Mouse (Mus musculus): ENCODE measurements around the gene Sesn1. TPM values are rescaled to one million over a fixed set of nuclear protein-coding genes. Genes with fewer than 3 reads are reported as not detected.

Sesn1 gene
- polyA plus RNA-seq, 1 experiment = 34.8 TPM

DNA sequence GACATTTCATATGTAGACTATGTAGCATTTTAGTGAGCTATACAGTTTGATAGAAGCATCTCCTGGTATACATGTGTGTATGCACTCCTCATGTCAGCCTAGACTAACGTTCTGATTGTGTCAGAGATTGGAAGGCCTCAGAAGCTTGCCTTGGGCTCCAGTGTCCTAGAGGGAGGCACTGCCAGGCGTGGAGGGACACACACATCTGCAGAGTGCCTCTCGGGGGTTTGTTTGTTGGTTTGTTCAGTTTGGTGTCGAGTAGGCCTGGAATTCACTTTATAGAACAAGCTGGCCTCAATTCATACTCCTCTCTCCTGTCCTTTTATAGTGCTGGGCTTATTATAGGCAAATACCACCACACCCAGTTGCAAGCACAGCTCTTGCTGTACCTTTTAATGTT lies 16.3 kb downstream of the Sesn1 start:
- H3K4me1 ChIP-seq (ENCODE audit: control insufficient read depth, insufficient read depth, insufficient read length) = no peaks in the 10 kb centered on the region; the same call in 1 of the 2 replicates
- H3K36me3 ChIP-seq (ENCODE audit: control insufficient read depth, insufficient read depth, low read length) = no peaks in the 10 kb centered on the region
- 92% methylated on average over 4 of the region's 4 CpGs for WGBS
- no peaks in the 10 kb centered on the region for H3K27me3 ChIP-seq (ENCODE audit: control insufficient read depth, insufficient read depth, low read length)
- H3K4me3 ChIP-seq (ENCODE audit: extremely low read depth, insufficient read depth, insufficient read length) = no peak overlapping the region
- TF ChIP-seq CTCF (IDR thresholded peaks at IDR 0.05; ENCODE audit: extremely low read depth, insufficient read depth, insufficient read length, insufficient replicate concordance) (no peak), POLR2A (IDR thresholded peaks at IDR 0.05; ENCODE audit: low read depth, low read length) (no peak)
- DNase-seq (ENCODE audit: low read depth in 1 of 2, low spot score in 2 of 2) = no peak
- H3K27ac ChIP-seq (ENCODE audit: insufficient read depth, low read length) = no peak overlapping the region

DNA sequence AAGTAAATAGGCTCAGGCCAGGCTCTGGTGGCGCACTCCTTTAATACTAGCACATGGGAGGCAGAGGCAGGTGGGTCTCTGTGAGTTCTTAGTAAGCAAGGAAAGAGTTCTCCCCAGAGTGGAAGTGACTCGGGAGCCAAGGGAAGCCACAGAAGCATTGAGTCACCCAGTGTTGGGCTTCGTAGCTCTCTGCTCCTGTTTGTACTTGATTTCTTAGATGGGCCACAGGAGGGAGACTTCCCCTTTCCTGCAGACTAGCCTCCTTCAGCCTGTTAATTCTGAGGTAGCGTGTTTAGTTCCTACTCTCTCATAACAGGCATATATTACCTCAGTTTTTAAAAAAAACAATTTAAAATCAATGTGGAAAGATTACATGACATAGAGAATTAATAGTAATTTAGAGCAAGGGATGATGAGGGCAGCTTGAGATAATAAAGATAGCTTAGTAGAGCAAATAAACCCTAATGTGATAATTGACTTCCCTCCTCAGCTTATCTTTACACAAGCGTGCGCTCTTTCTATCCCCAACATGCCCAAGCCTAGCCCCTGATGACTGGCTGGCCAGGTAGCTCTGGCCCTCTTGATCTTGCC lies 16.9 kb downstream of the Sesn1 start:
- Histone ChIP-seq H3K27me3 (ENCODE audit: control insufficient read depth, insufficient read depth, low read length) (no peaks in the 10 kb centered on the region), H3K36me3 (ENCODE audit: control insufficient read depth, insufficient read depth, low read length) (no peaks in the 10 kb centered on the region), H3K27ac (ENCODE audit: insufficient read depth, low read length) (no peak overlapping the region), H3K4me3 (ENCODE audit: extremely low read depth, insufficient read depth, insufficient read length) (no peak overlapping the region), H3K4me1 (ENCODE audit: control insufficient read depth, insufficient read depth, insufficient read length) (no peaks in the 10 kb centered on the region; the same call in 1 of the 2 replicates)
- 58% methylated on average over 6 of the region's 6 CpGs for WGBS
- no peak for DNase-seq (ENCODE audit: low read depth in 1 of 2, low spot score in 2 of 2)
- TF ChIP-seq POLR2A (IDR thresholded peaks at IDR 0.05; ENCODE audit: low read depth, low read length) (no peak), CTCF (IDR thresholded peaks at IDR 0.05; ENCODE audit: extremely low read depth, insufficient read depth, insufficient read length, insufficient replicate concordance) (no peak)

DNA sequence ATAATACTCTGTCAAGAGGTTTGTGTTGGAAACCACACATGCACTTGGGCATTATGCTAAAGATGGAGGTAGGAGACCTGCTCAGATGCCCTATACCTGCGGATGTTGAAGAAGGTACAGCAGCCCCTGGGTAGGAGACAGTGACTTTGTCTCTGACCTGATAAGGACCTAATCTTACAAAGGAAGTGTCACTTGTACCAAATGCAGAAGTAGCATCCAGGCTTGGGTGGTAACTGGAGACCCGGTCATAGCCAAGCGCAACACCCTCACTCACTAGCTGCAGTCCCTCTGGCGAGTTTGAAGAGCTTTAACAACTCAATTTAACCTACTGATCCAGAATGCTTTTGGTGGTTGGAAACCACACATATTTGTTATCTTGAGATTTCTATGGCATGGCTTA lies 18.0 kb downstream of the Sesn1 start:
- 70% methylated on average over 4 of the region's 4 CpGs for WGBS
- Histone ChIP-seq H3K4me1 (ENCODE audit: control insufficient read depth, insufficient read depth, insufficient read length) (no peaks in the 10 kb centered on the region; the same call in 1 of the 2 replicates), H3K4me3 (ENCODE audit: extremely low read depth, insufficient read depth, insufficient read length) (no peak overlapping the region), H3K36me3 (ENCODE audit: control insufficient read depth, insufficient read depth, low read length) (no peaks in the 10 kb centered on the region), H3K27me3 (ENCODE audit: control insufficient read depth, insufficient read depth, low read length) (no peaks in the 10 kb centered on the region), H3K27ac (ENCODE audit: insufficient read depth, low read length) (no peak overlapping the region)
- DNase-seq (ENCODE audit: low read depth in 1 of 2, low spot score in 2 of 2) = no peak
- TF ChIP-seq CTCF (IDR thresholded peaks at IDR 0.05; ENCODE audit: extremely low read depth, insufficient read depth, insufficient read length, insufficient replicate concordance) (no peak), POLR2A (IDR thresholded peaks at IDR 0.05; ENCODE audit: low read depth, low read length) (no peak)

GRCm38 (mm10) chr10:41829191-41829590 lies 19.5 kb downstream of the Sesn1 start:
- H3K27ac ChIP-seq (ENCODE audit: insufficient read depth, low read length) = no peak overlapping the region
- H3K27me3 ChIP-seq (ENCODE audit: control insufficient read depth, insufficient read depth, low read length) = no peaks in the 10 kb centered on the region
- WGBS = 94% methylated on average over 5 of the region's 5 CpGs
- H3K36me3 ChIP-seq (ENCODE audit: control insufficient read depth, insufficient read depth, low read length) = no peaks in the 10 kb centered on the region
- TF ChIP-seq POLR2A (IDR thresholded peaks at IDR 0.05; ENCODE audit: low read depth, low read length) = no peak
- TF ChIP-seq CTCF (IDR thresholded peaks at IDR 0.05; ENCODE audit: extremely low read depth, insufficient read depth, insufficient read length, insufficient replicate concordance) = no peak
- H3K4me1 ChIP-seq (ENCODE audit: control insufficient read depth, insufficient read depth, insufficient read length) = no peaks in the 10 kb centered on the region; the same call in 1 of the 2 replicates
- no peak for DNase-seq (ENCODE audit: low read depth in 1 of 2, low spot score in 2 of 2)
- no peak overlapping the region for H3K4me3 ChIP-seq (ENCODE audit: extremely low read depth, insufficient read depth, insufficient read length)

DNA sequence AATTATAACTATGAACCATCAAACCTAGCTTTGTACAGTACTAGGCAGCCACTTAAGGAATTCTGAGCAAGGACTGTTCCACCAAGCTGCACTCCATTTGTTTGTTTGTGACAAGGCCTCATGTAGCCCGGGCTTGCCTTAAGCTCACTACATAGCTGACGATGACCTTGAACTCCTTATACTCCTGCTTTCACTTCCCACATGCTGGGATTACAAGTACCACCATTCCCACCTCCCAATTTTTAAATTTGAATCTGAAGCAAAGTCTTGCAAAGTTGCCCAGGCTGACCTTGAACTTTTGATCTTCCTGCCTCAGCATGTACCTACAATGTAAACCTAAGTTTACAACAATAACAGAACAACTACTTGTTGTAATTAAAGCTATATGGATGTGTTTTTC lies 20.2 kb downstream of the Sesn1 start:
- no peak for TF ChIP-seq CTCF (IDR thresholded peaks at IDR 0.05; ENCODE audit: extremely low read depth, insufficient read depth, insufficient read length, insufficient replicate concordance)
- TF ChIP-seq POLR2A (IDR thresholded peaks at IDR 0.05; ENCODE audit: low read depth, low read length) = no peak
- Histone ChIP-seq H3K36me3 (ENCODE audit: control insufficient read depth, insufficient read depth, low read length) (no peaks in the 10 kb centered on the region), H3K4me1 (ENCODE audit: control insufficient read depth, insufficient read depth, insufficient read length) (no peaks in the 10 kb centered on the region; the same call in 1 of the 2 replicates), H3K27me3 (ENCODE audit: control insufficient read depth, insufficient read depth, low read length) (no peaks in the 10 kb centered on the region), H3K4me3 (ENCODE audit: extremely low read depth, insufficient read depth, insufficient read length) (no peak overlapping the region), H3K27ac (ENCODE audit: insufficient read depth, low read length) (no peak overlapping the region)
- no peak for DNase-seq (ENCODE audit: low read depth in 1 of 2, low spot score in 2 of 2)
- 91% methylated on average over 2 of the region's 2 CpGs for WGBS

DNA sequence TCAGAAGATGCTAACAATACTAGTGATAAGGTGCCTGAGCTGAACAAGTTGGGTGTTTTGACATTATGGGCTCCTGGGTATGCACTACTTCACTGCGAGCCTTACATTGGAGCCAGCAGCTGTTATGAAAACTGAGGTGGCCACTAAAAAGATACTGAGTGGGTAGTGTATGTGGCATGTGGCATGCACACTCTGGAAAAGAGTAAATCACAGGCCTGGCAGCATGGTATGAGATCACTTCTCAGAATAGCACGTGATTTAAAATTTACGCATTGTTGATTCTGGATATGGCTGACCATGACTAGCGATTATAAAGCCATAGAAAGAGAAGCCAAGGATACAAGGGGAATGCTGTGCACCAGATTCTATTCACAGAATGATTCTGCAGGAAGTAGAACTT lies 20.7 kb downstream of the Sesn1 start:
- DNase-seq (ENCODE audit: low read depth in 1 of 2, low spot score in 2 of 2) = no peak
- no peak for TF ChIP-seq POLR2A (IDR thresholded peaks at IDR 0.05; ENCODE audit: low read depth, low read length)
- TF ChIP-seq CTCF (IDR thresholded peaks at IDR 0.05; ENCODE audit: extremely low read depth, insufficient read depth, insufficient read length, insufficient replicate concordance) = no peak
- no peaks in the 10 kb centered on the region for H3K36me3 ChIP-seq (ENCODE audit: control insufficient read depth, insufficient read depth, low read length)
- no peaks in the 10 kb centered on the region for H3K27me3 ChIP-seq (ENCODE audit: control insufficient read depth, insufficient read depth, low read length)
- WGBS = 80% methylated on average over 4 of the region's 4 CpGs
- H3K4me1 ChIP-seq (ENCODE audit: control insufficient read depth, insufficient read depth, insufficient read length) = no peaks in the 10 kb centered on the region; the same call in 1 of the 2 replicates
- no peak overlapping the region for H3K4me3 ChIP-seq (ENCODE audit: extremely low read depth, insufficient read depth, insufficient read length)
- H3K27ac ChIP-seq (ENCODE audit: insufficient read depth, low read length) = no peak overlapping the region

DNA sequence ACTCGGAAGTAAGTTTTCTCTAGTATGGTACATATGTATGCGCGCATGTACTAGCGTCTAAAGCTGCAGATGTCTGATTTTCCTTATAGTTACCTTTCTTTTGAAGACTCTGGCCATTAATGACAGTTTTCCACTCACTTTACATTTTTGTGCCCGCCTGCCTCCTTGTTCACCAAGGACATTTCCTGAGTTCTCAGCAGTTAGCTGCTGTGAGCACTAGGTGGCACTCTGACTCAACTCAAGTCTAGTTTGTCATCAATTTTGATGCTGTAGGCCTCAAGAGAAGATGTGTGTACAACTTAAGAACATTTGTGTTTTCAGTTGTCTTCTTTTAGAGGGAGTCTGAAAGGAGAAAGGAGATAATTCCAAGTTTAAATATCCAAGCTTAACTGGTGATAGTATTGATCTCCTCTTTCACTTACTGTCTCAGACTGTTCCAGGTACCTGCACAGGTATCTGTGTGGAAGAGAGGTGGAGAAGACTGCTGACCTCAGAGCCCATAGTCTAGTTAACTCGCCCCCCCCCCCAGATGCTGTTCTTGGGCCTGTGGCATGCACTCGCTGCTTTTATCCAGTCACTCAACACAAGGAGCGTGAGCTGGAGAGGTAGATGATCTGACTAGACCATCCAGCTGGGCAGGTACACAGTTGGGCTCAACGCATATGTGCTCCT lies 21.3 kb downstream of the Sesn1 start:
- Histone ChIP-seq H3K4me3 (ENCODE audit: extremely low read depth, insufficient read depth, insufficient read length) (no peak overlapping the region), H3K27me3 (ENCODE audit: control insufficient read depth, insufficient read depth, low read length) (no peaks in the 10 kb centered on the region), H3K4me1 (ENCODE audit: control insufficient read depth, insufficient read depth, insufficient read length) (no peaks in the 10 kb centered on the region; the same call in 1 of the 2 replicates), H3K36me3 (ENCODE audit: control insufficient read depth, insufficient read depth, low read length) (no peaks in the 10 kb centered on the region), H3K27ac (ENCODE audit: insufficient read depth, low read length) (no peak overlapping the region)
- peak; percentile 59 to 75 for DNase-seq (ENCODE audit: low read depth in 1 of 2, low spot score in 2 of 2)
- WGBS = 67% methylated on average over 9 of the region's 9 CpGs
- TF ChIP-seq POLR2A (IDR thresholded peaks at IDR 0.05; ENCODE audit: low read depth, low read length) (no peak), CTCF (IDR thresholded peaks at IDR 0.05; ENCODE audit: extremely low read depth, insufficient read depth, insufficient read length, insufficient replicate concordance) (peak; percentile 79; the same call in 1 of the 2 replicates)

All from spleen, adult 2 months (tissue).